Mouse (Mus musculus): ENCODE measurements at regions not wholly inside any gene's neighbourhood (a gene's known extent, or its start where the extent isn't known, plus 50 kb on each side); places are given as distances from the start of the nearest gene placed in this dataset.

- Histone ChIP-seq H3K27me3 (ENCODE audit: low read depth, poor library complexity, severe bottlenecking) (no peaks in the 10 kb centered on the region), H3K4me3 (no peak overlapping the region), H3K27ac (replicated peaks) (no peak overlapping the region)
Observed at GRCm38 (mm10) chr13:101483816-101484215, 284.2 kb downstream of the Pik3r1 start.

GRCm38 (mm10) chr13:101481551-101482184 is 286.3 kb downstream of the Pik3r1 start:
- DNase-seq (ENCODE audit: low spot score) = no peak
- 90% methylated on average over 6 of the region's 6 CpGs for WGBS
- Histone ChIP-seq H3K27ac (replicated peaks) (no peak overlapping the region), H3K27me3 (ENCODE audit: low read depth, poor library complexity, severe bottlenecking) (no peaks in the 10 kb centered on the region), H3K4me3 (no peak overlapping the region), H3K9me3 (replicated peaks) (no peaks in the 10 kb centered on the region), H3K4me1 (no peaks in the 10 kb centered on the region), H3K36me3 (no peaks in the 10 kb centered on the region)

More at GRCm38 (mm10) chr13:101483816-101484215, 284.2 kb downstream of the Pik3r1 start:
- no peaks in the 10 kb centered on the region for H3K9me3 ChIP-seq (replicated peaks)
- 78% methylated on average over 3 of the region's 3 CpGs for WGBS
- H3K36me3 ChIP-seq = no peaks in the 10 kb centered on the region
- H3K4me1 ChIP-seq = no peaks in the 10 kb centered on the region
- DNase-seq (ENCODE audit: low spot score) = no peak

- H3K4me1 ChIP-seq = no peaks in the 10 kb centered on the region
- 86% methylated on average over 2 of the region's 2 CpGs for WGBS
- DNase-seq (ENCODE audit: low spot score) = no peak
- no peaks in the 10 kb centered on the region for H3K27me3 ChIP-seq (ENCODE audit: low read depth, poor library complexity, severe bottlenecking)
- no peaks in the 10 kb centered on the region for H3K36me3 ChIP-seq
- H3K4me3 ChIP-seq = no peak overlapping the region
- H3K9me3 ChIP-seq (replicated peaks) = no peaks in the 10 kb centered on the region
- no peak overlapping the region for H3K27ac ChIP-seq (replicated peaks)
Observed at GRCm38 (mm10) chr13:101479297-101479652, 288.7 kb downstream of the Pik3r1 start.

GRCm38 (mm10) chr13:101478608-101479296 is 289.3 kb downstream of the Pik3r1 start:
- Histone ChIP-seq H3K9me3 (replicated peaks) (no peaks in the 10 kb centered on the region), H3K4me3 (no peak overlapping the region), H3K27me3 (ENCODE audit: low read depth, poor library complexity, severe bottlenecking) (no peaks in the 10 kb centered on the region), H3K36me3 (no peaks in the 10 kb centered on the region), H3K27ac (replicated peaks) (no peak overlapping the region), H3K4me1 (no peaks in the 10 kb centered on the region)
- WGBS = 73% methylated on average over 4 of the region's 4 CpGs
- DNase-seq (ENCODE audit: low spot score) = no peak

GRCm38 (mm10) chr13:101473349-101473748 is 294.7 kb downstream of the Pik3r1 start:
- Histone ChIP-seq H3K27ac (replicated peaks) (no peak overlapping the region), H3K9me3 (replicated peaks) (no peaks in the 10 kb centered on the region), H3K4me1 (no peaks in the 10 kb centered on the region), H3K36me3 (no peaks in the 10 kb centered on the region), H3K27me3 (ENCODE audit: low read depth, poor library complexity, severe bottlenecking) (no peaks in the 10 kb centered on the region), H3K4me3 (no peak overlapping the region)
- DNase-seq (ENCODE audit: low spot score) = no peak
- 91% methylated on average over 8 of the region's 8 CpGs for WGBS

GRCm38 (mm10) chr13:101470560-101471247 is 297.3 kb downstream of the Pik3r1 start:
- Histone ChIP-seq H3K27me3 (ENCODE audit: low read depth, poor library complexity, severe bottlenecking) (no peaks in the 10 kb centered on the region), H3K9me3 (replicated peaks) (no peaks in the 10 kb centered on the region), H3K4me3 (no peak overlapping the region), H3K36me3 (no peaks in the 10 kb centered on the region), H3K4me1 (no peaks in the 10 kb centered on the region), H3K27ac (replicated peaks) (no peak overlapping the region)
- WGBS = 87% methylated on average over 20 of the region's 20 CpGs
- DNase-seq (ENCODE audit: low spot score) = no peak

- no peaks in the 10 kb centered on the region for H3K36me3 ChIP-seq
- no peak overlapping the region for H3K4me3 ChIP-seq
- no peaks in the 10 kb centered on the region for H3K27me3 ChIP-seq (ENCODE audit: low read depth, poor library complexity, severe bottlenecking)
- WGBS = 92% methylated on average over 3 of the region's 3 CpGs
- H3K9me3 ChIP-seq (replicated peaks) = no peaks in the 10 kb centered on the region
- no peak overlapping the region for H3K27ac ChIP-seq (replicated peaks)
- no peak for DNase-seq (ENCODE audit: low spot score)
- no peaks in the 10 kb centered on the region for H3K4me1 ChIP-seq
Observed at GRCm38 (mm10) chr13:101465748-101466127, 302.3 kb downstream of the Pik3r1 start.

- no peaks in the 10 kb centered on the region for H3K27me3 ChIP-seq (ENCODE audit: low read depth, poor library complexity, severe bottlenecking)
Observed at GRCm38 (mm10) chr13:101464928-101465747, 302.9 kb downstream of the Pik3r1 start.

GRCm38 (mm10) chr13:101456926-101457325 is 311.1 kb downstream of the Pik3r1 start:
- Histone ChIP-seq H3K27ac (replicated peaks) (no peak overlapping the region), H3K4me1 (0 out of 2 replicates have a peak, but pooled peaks cover 5% of the 10 kb centered on the region), H3K4me3 (no peak overlapping the region), H3K9me3 (replicated peaks) (no peaks in the 10 kb centered on the region), H3K36me3 (no peaks in the 10 kb centered on the region), H3K27me3 (ENCODE audit: low read depth, poor library complexity, severe bottlenecking) (no peaks in the 10 kb centered on the region)
- 70% methylated on average over 2 of the region's 2 CpGs for WGBS
- DNase-seq (ENCODE audit: low spot score) = no peak

More at GRCm38 (mm10) chr13:101464928-101465747, 302.9 kb downstream of the Pik3r1 start:
- Histone ChIP-seq H3K9me3 (replicated peaks) (no peaks in the 10 kb centered on the region), H3K27ac (replicated peaks) (no peak overlapping the region), H3K4me3 (no peak overlapping the region), H3K4me1 (no peaks in the 10 kb centered on the region), H3K36me3 (no peaks in the 10 kb centered on the region)
- no peak for DNase-seq (ENCODE audit: low spot score)
- 79% methylated on average over 7 of the region's 7 CpGs for WGBS

GRCm38 (mm10) chr13:101454276-101454675 is 313.7 kb downstream of the Pik3r1 start:
- no peak overlapping the region for H3K4me3 ChIP-seq
- H3K36me3 ChIP-seq = no peaks in the 10 kb centered on the region
- H3K27ac ChIP-seq (replicated peaks) = no peak overlapping the region
- no peaks in the 10 kb centered on the region for H3K27me3 ChIP-seq (ENCODE audit: low read depth, poor library complexity, severe bottlenecking)
- no peak for DNase-seq (ENCODE audit: low spot score)
- no peaks in the 10 kb centered on the region for H3K9me3 ChIP-seq (replicated peaks)
- H3K4me1 ChIP-seq = 0 out of 2 replicates have a peak, but pooled peaks cover 5% of the 10 kb centered on the region

GRCm38 (mm10) chr13:101450501-101450900 is 317.5 kb downstream of the Pik3r1 start:
- H3K4me3 ChIP-seq = no peak overlapping the region
- H3K9me3 ChIP-seq (replicated peaks) = no peaks in the 10 kb centered on the region
- no peaks in the 10 kb centered on the region for H3K36me3 ChIP-seq
- WGBS = 93% methylated on average over 6 of the region's 6 CpGs
- DNase-seq (ENCODE audit: low spot score) = no peak
- H3K4me1 ChIP-seq = 0 out of 2 replicates have a peak, but pooled peaks cover 5% of the 10 kb centered on the region
- H3K27ac ChIP-seq (replicated peaks) = no peak overlapping the region
- no peaks in the 10 kb centered on the region for H3K27me3 ChIP-seq (ENCODE audit: low read depth, poor library complexity, severe bottlenecking)

- Histone ChIP-seq H3K27ac (replicated peaks) (no peak overlapping the region), H3K36me3 (no peaks in the 10 kb centered on the region), H3K4me1 (peaks cover 15% of the 10 kb centered on the region), H3K27me3 (ENCODE audit: low read depth, poor library complexity, severe bottlenecking) (no peaks in the 10 kb centered on the region), H3K4me3 (no peak overlapping the region), H3K9me3 (replicated peaks) (no peaks in the 10 kb centered on the region)
- DNase-seq (ENCODE audit: low spot score) = no peak
- WGBS = 52% methylated on average over 3 of the region's 3 CpGs
Observed at GRCm38 (mm10) chr13:101439517-101439916, 328.5 kb downstream of the Pik3r1 start.

Measured in midbrain, embryonic 10.5 days (tissue).